Mouse (Mus musculus): Measurements from ENCODE around the gene Dcun1d5. TPM values are rescaled to one million over a fixed set of nuclear protein-coding genes. Genes with fewer than 3 reads are reported as not detected.
A peak's percentile ranks its signal among the peaks of the same experiment; 100 is the strongest.

Dcun1d5 gene
- polyA plus RNA-seq, 1 experiment: 46.2 TPM

- peak; percentile 2 for DNase-seq
- no peak for TF ChIP-seq CTCF (IDR thresholded peaks at IDR 0.05; ENCODE audit: borderline replicate concordance, control insufficient read depth, extremely low read depth, insufficient read depth, low read length, poor library complexity)
- TF ChIP-seq POLR2A (IDR thresholded peaks at IDR 0.05; ENCODE audit: control insufficient read depth, extremely low read depth, insufficient read depth, low read length, poor library complexity): no peak
- H3K4me1 ChIP-seq (replicated peaks; ENCODE audit: control insufficient read depth, insufficient read depth, low read length): peaks cover 2% of the 10 kb centered on the region
- 35% methylated on average over 7 of the region's 7 CpGs for WGBS
- H3K4me3 ChIP-seq (ENCODE audit: control insufficient read depth, insufficient read depth, low read length): no peak overlapping the region
- H3K36me3 ChIP-seq (ENCODE audit: control insufficient read depth, insufficient read depth, low read length): no peaks in the 10 kb centered on the region
- H3K27me3 ChIP-seq (ENCODE audit: control insufficient read depth, insufficient read depth, low read length): no peaks in the 10 kb centered on the region
- H3K27ac ChIP-seq (ENCODE audit: control insufficient read depth, insufficient read depth, low read length): peak overlapping the region; percentile 47; the same call in 1 of the 2 replicates
Measured at GRCm38 (mm10) chr9:7221460-7221859, 37.1 kb downstream of the Dcun1d5 start.

DNA sequence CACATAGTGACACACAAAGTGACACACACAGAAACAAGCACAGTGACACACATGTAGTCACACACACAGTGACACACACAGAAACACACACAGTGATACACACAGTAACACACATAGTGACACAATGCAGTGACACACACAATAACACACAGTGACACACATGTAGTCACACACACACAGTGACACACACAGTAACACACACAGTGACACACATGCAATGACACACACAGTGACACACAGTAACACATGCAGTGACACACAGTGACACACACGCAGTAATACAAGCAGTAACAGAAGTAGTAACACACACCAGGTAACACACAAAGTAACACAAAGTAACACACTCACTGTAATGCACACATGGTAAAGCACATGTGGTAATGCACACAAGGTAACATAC is 54.3 kb downstream of the Dcun1d5 start:
- no peak for DNase-seq
- no peaks in the 10 kb centered on the region for H3K36me3 ChIP-seq (ENCODE audit: control insufficient read depth, insufficient read depth, low read length)
- no peaks in the 10 kb centered on the region for H3K27me3 ChIP-seq (ENCODE audit: control insufficient read depth, insufficient read depth, low read length)
- no peak overlapping the region for H3K27ac ChIP-seq (ENCODE audit: control insufficient read depth, insufficient read depth, low read length)
- no peak for TF ChIP-seq CTCF (IDR thresholded peaks at IDR 0.05; ENCODE audit: borderline replicate concordance, control insufficient read depth, extremely low read depth, insufficient read depth, low read length, poor library complexity)
- TF ChIP-seq POLR2A (IDR thresholded peaks at IDR 0.05; ENCODE audit: control insufficient read depth, extremely low read depth, insufficient read depth, low read length, poor library complexity): no peak
- no peaks in the 10 kb centered on the region for H3K4me1 ChIP-seq (replicated peaks; ENCODE audit: control insufficient read depth, insufficient read depth, low read length)
- H3K4me3 ChIP-seq (ENCODE audit: control insufficient read depth, insufficient read depth, low read length): no peak overlapping the region
- 98% methylated on average over 1 of the region's 1 CpGs for WGBS

- H3K4me3 ChIP-seq (ENCODE audit: control insufficient read depth, insufficient read depth, low read length): no peak overlapping the region
- no peaks in the 10 kb centered on the region for H3K27me3 ChIP-seq (ENCODE audit: control insufficient read depth, insufficient read depth, low read length)
- WGBS: 76% methylated on average over 2 of the region's 2 CpGs
- TF ChIP-seq CTCF (IDR thresholded peaks at IDR 0.05; ENCODE audit: borderline replicate concordance, control insufficient read depth, extremely low read depth, insufficient read depth, low read length, poor library complexity): no peak
- no peak for DNase-seq
- no peak overlapping the region for H3K27ac ChIP-seq (ENCODE audit: control insufficient read depth, insufficient read depth, low read length)
- H3K4me1 ChIP-seq (replicated peaks; ENCODE audit: control insufficient read depth, insufficient read depth, low read length): no peaks in the 10 kb centered on the region
- no peaks in the 10 kb centered on the region for H3K36me3 ChIP-seq (ENCODE audit: control insufficient read depth, insufficient read depth, low read length)
Measured at GRCm38 (mm10) chr9:7239967-7240366, 55.6 kb downstream of the Dcun1d5 start.

GRCm38 (mm10) chr9:7252797-7253654 is 68.7 kb downstream of the Dcun1d5 start:
- Histone ChIP-seq H3K27me3 (ENCODE audit: control insufficient read depth, insufficient read depth, low read length) (no peaks in the 10 kb centered on the region), H3K27ac (ENCODE audit: control insufficient read depth, insufficient read depth, low read length) (no peak overlapping the region), H3K4me3 (ENCODE audit: control insufficient read depth, insufficient read depth, low read length) (no peak overlapping the region), H3K4me1 (replicated peaks; ENCODE audit: control insufficient read depth, insufficient read depth, low read length) (no peaks in the 10 kb centered on the region; the same call in 1 of the 2 replicates), H3K36me3 (ENCODE audit: control insufficient read depth, insufficient read depth, low read length) (no peaks in the 10 kb centered on the region)
- peak; percentile 18 for DNase-seq
- 3% methylated on average over 1 of the region's 1 CpGs for whole genome bisulfite sequencing
- TF ChIP-seq CTCF (IDR thresholded peaks at IDR 0.05; ENCODE audit: borderline replicate concordance, control insufficient read depth, extremely low read depth, insufficient read depth, low read length, poor library complexity): no peak

Other genes starting within 250 kb of the Dcun1d5 start
- 1.1 and 1.2 TPM in 2 replicates for gene Dync2h1, start 74 bp upstream of the Dcun1d5 start, polyA plus RNA-seq (2012; rRNA removed)
- gene Mmp13, start 88.0 kb downstream of the Dcun1d5 start, polyA plus RNA-seq (2012; rRNA removed): 0.20 and 0.36 TPM in 2 replicates
- gene Mmp12, start 159.9 kb downstream of the Dcun1d5 start, polyA plus RNA-seq (2012; rRNA removed): 2.2 and 3.6 TPM in 2 replicates
- gene Mmp1b, start 203.5 kb downstream of the Dcun1d5 start, polyA plus RNA-seq (2012; rRNA removed): not detected in 2 replicates